Mouse (Mus musculus) erythroblast, embryonic 14.5 days (primary cell): ENCODE measurements around the gene Kank3.

Source experiments
- GATA1 ChIP-seq: IDR thresholded peaks from 2 replicates; pipeline ENCODE4 v1.6.1; 2012; ENCODE audit warnings: low read length, inconsistent platforms, mixed read lengths
- TAL1 ChIP-seq: IDR thresholded peaks from 3 replicates; pipeline ENCODE4 v1.6.1; 2012; ENCODE audit warnings: low read length, inconsistent platforms, mixed read lengths

DNA sequence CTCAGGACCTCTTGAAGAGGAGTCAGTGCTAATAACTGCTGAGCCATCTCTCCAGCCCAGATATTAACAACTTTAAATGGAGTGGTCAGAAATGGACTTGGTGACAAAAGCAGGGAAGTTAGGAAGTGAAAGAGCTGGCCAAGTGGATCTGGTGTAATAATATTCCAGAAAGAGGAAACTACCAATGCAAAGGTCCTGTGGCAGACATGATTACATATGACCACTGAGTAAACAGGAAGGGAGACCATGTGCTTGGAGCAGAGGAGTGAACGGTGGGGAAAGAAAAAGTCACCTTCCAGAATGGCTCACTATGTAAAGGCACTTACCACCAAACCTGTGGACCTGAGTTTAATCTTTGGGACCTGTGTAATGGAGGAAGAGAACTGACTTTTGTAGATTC is 11.0 kb upstream of the Kank3 start:
- TF ChIP-seq TAL1 (no peak), GATA1 (no peak)
